Mouse (Mus musculus): ENCODE measurements at regions not wholly inside any gene's neighbourhood (a gene's known extent, or its start where the extent isn't known, plus 50 kb on each side); places are given as distances from the start of the nearest gene placed in this dataset.

- no peak for ATAC-seq
- Histone ChIP-seq H3K27me3 (ENCODE audit: control insufficient read depth, insufficient read depth, low read depth, low read length) (no peaks in the 10 kb centered on the region), H3K9ac (ENCODE audit: low read depth, low read length) (no peak overlapping the region), H3K36me3 (ENCODE audit: control insufficient read depth, insufficient read depth, low read length) (no peaks in the 10 kb centered on the region), H3K9me3 (replicated peaks; ENCODE audit: control insufficient read depth, low read length, poor library complexity, severe bottlenecking) (no peaks in the 10 kb centered on the region), H3K4me1 (ENCODE audit: control insufficient read depth, insufficient read depth, low read length) (no peaks in the 10 kb centered on the region), H3K4me2 (ENCODE audit: low read length) (no peak overlapping the region), H3K27ac (ENCODE audit: low read length) (no peak overlapping the region), H3K4me3 (ENCODE audit: low read depth, low read length) (no peak overlapping the region)
Measured at GRCm38 (mm10) chr6:110439509-110439908, 205.9 kb upstream of the Grm7 start.

- no peak overlapping the region for H3K27ac ChIP-seq (ENCODE audit: low read length)
- H3K4me3 ChIP-seq (ENCODE audit: low read depth, low read length) = no peak overlapping the region
- no peaks in the 10 kb centered on the region for H3K4me1 ChIP-seq (ENCODE audit: control insufficient read depth, insufficient read depth, low read length)
- 39% methylated on average over 1 of the region's 1 CpGs for WGBS
- no peak overlapping the region for H3K9ac ChIP-seq (ENCODE audit: low read depth, low read length)
- H3K4me2 ChIP-seq (ENCODE audit: low read length) = no peak overlapping the region
- ATAC-seq = no peak
- no peaks in the 10 kb centered on the region for H3K36me3 ChIP-seq (ENCODE audit: control insufficient read depth, insufficient read depth, low read length)
- H3K9me3 ChIP-seq (replicated peaks; ENCODE audit: control insufficient read depth, low read length, poor library complexity, severe bottlenecking) = no peaks in the 10 kb centered on the region
- no peaks in the 10 kb centered on the region for H3K27me3 ChIP-seq (ENCODE audit: control insufficient read depth, insufficient read depth, low read depth, low read length)
Measured at GRCm38 (mm10) chr6:110463370-110463769, 182.0 kb upstream of the Grm7 start.

GRCm38 (mm10) chr6:110467661-110468060, 177.7 kb upstream of the Grm7 start:
- H3K9ac ChIP-seq (ENCODE audit: low read depth, low read length) = no peak overlapping the region

GRCm38 (mm10) chr6:110505861-110506260, 139.5 kb upstream of the Grm7 start:
- no peaks in the 10 kb centered on the region for H3K4me1 ChIP-seq (ENCODE audit: control insufficient read depth, insufficient read depth, low read length)
- no peak overlapping the region for H3K9ac ChIP-seq (ENCODE audit: low read depth, low read length)
- no peaks in the 10 kb centered on the region for H3K36me3 ChIP-seq (ENCODE audit: control insufficient read depth, insufficient read depth, low read length)
- WGBS = 87% methylated on average over 2 of the region's 2 CpGs
- H3K9me3 ChIP-seq (replicated peaks; ENCODE audit: control insufficient read depth, low read length, poor library complexity, severe bottlenecking) = no peaks in the 10 kb centered on the region
- no peak overlapping the region for H3K4me3 ChIP-seq (ENCODE audit: low read depth, low read length)
- no peak overlapping the region for H3K27ac ChIP-seq (ENCODE audit: low read length)
- H3K27me3 ChIP-seq (ENCODE audit: control insufficient read depth, insufficient read depth, low read depth, low read length) = no peaks in the 10 kb centered on the region
- H3K4me2 ChIP-seq (ENCODE audit: low read length) = no peak overlapping the region
- ATAC-seq = no peak

More at GRCm38 (mm10) chr6:110467661-110468060, 177.7 kb upstream of the Grm7 start:
- no peak overlapping the region for H3K4me2 ChIP-seq (ENCODE audit: low read length)
- H3K36me3 ChIP-seq (ENCODE audit: control insufficient read depth, insufficient read depth, low read length) = no peaks in the 10 kb centered on the region
- no peak overlapping the region for H3K27ac ChIP-seq (ENCODE audit: low read length)
- no peaks in the 10 kb centered on the region for H3K4me1 ChIP-seq (ENCODE audit: control insufficient read depth, insufficient read depth, low read length)
- H3K9me3 ChIP-seq (replicated peaks; ENCODE audit: control insufficient read depth, low read length, poor library complexity, severe bottlenecking) = no peaks in the 10 kb centered on the region
- ATAC-seq = no peak
- no peaks in the 10 kb centered on the region for H3K27me3 ChIP-seq (ENCODE audit: control insufficient read depth, insufficient read depth, low read depth, low read length)
- H3K4me3 ChIP-seq (ENCODE audit: low read depth, low read length) = no peak overlapping the region

DNA sequence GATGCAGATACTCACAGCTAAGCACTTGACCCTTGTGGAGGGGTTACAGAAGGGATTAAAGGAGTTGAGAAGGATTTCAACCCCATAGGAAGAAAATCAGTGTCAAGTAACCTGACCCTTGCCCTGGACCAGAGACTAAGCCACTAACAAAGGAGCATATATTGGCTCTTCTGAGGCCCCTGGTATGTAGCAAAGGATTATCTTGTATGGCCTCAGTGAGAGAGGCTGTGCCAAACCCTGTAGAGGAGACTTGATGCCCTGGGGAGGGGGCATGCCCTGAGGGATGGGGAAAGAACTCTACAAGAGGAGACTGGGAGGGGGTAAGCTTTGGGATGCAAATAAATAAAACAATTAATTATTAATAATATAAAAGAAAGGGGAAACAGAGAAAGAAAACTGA, 134.9 kb upstream of the Grm7 start:
- H3K4me2 ChIP-seq (ENCODE audit: low read length) = no peak overlapping the region
- no peak for ATAC-seq
- no peaks in the 10 kb centered on the region for H3K27me3 ChIP-seq (ENCODE audit: control insufficient read depth, insufficient read depth, low read depth, low read length)
- H3K9me3 ChIP-seq (replicated peaks; ENCODE audit: control insufficient read depth, low read length, poor library complexity, severe bottlenecking) = no peaks in the 10 kb centered on the region
- H3K36me3 ChIP-seq (ENCODE audit: control insufficient read depth, insufficient read depth, low read length) = no peaks in the 10 kb centered on the region
- H3K4me3 ChIP-seq (ENCODE audit: low read depth, low read length) = no peak overlapping the region
- H3K9ac ChIP-seq (ENCODE audit: low read depth, low read length) = no peak overlapping the region
- no peak overlapping the region for H3K27ac ChIP-seq (ENCODE audit: low read length)
- H3K4me1 ChIP-seq (ENCODE audit: control insufficient read depth, insufficient read depth, low read length) = no peaks in the 10 kb centered on the region

- H3K36me3 ChIP-seq (ENCODE audit: control insufficient read depth, insufficient read depth, low read length) = no peaks in the 10 kb centered on the region
- no peak overlapping the region for H3K27ac ChIP-seq (ENCODE audit: low read length)
- no peaks in the 10 kb centered on the region for H3K9me3 ChIP-seq (replicated peaks; ENCODE audit: control insufficient read depth, low read length, poor library complexity, severe bottlenecking)
- no peak for ATAC-seq
- H3K4me3 ChIP-seq (ENCODE audit: low read depth, low read length) = no peak overlapping the region
- H3K4me2 ChIP-seq (ENCODE audit: low read length) = no peak overlapping the region
- 88% methylated on average over 4 of the region's 4 CpGs for WGBS
- H3K4me1 ChIP-seq (ENCODE audit: control insufficient read depth, insufficient read depth, low read length) = no peaks in the 10 kb centered on the region
- no peaks in the 10 kb centered on the region for H3K27me3 ChIP-seq (ENCODE audit: control insufficient read depth, insufficient read depth, low read depth, low read length)
- no peak overlapping the region for H3K9ac ChIP-seq (ENCODE audit: low read depth, low read length)
Measured at GRCm38 (mm10) chr6:110538731-110539191, 106.6 kb upstream of the Grm7 start.

- Histone ChIP-seq H3K36me3 (ENCODE audit: control insufficient read depth, insufficient read depth, low read length) (no peaks in the 10 kb centered on the region), H3K4me3 (ENCODE audit: low read depth, low read length) (no peak overlapping the region), H3K27ac (ENCODE audit: low read length) (no peak overlapping the region), H3K9me3 (replicated peaks; ENCODE audit: control insufficient read depth, low read length, poor library complexity, severe bottlenecking) (no peaks in the 10 kb centered on the region), H3K4me2 (ENCODE audit: low read length) (no peak overlapping the region), H3K9ac (ENCODE audit: low read depth, low read length) (no peak overlapping the region), H3K4me1 (ENCODE audit: control insufficient read depth, insufficient read depth, low read length) (no peaks in the 10 kb centered on the region), H3K27me3 (ENCODE audit: control insufficient read depth, insufficient read depth, low read depth, low read length) (no peaks in the 10 kb centered on the region)
- 66% methylated on average over 2 of the region's 2 CpGs for WGBS
- ATAC-seq = no peak
Measured at GRCm38 (mm10) chr6:110545542-110545941, 99.8 kb upstream of the Grm7 start.

GRCm38 (mm10) chr6:110554847-110555246, 90.5 kb upstream of the Grm7 start:
- Histone ChIP-seq H3K9me3 (replicated peaks; ENCODE audit: control insufficient read depth, low read length, poor library complexity, severe bottlenecking) (no peaks in the 10 kb centered on the region), H3K27me3 (ENCODE audit: control insufficient read depth, insufficient read depth, low read depth, low read length) (no peaks in the 10 kb centered on the region), H3K4me3 (ENCODE audit: low read depth, low read length) (no peak overlapping the region), H3K36me3 (ENCODE audit: control insufficient read depth, insufficient read depth, low read length) (no peaks in the 10 kb centered on the region), H3K4me2 (ENCODE audit: low read length) (no peak overlapping the region), H3K27ac (ENCODE audit: low read length) (no peak overlapping the region), H3K4me1 (ENCODE audit: control insufficient read depth, insufficient read depth, low read length) (no peaks in the 10 kb centered on the region), H3K9ac (ENCODE audit: low read depth, low read length) (no peak overlapping the region)
- 80% methylated on average over 3 of the region's 3 CpGs for WGBS
- no peak for ATAC-seq

DNA sequence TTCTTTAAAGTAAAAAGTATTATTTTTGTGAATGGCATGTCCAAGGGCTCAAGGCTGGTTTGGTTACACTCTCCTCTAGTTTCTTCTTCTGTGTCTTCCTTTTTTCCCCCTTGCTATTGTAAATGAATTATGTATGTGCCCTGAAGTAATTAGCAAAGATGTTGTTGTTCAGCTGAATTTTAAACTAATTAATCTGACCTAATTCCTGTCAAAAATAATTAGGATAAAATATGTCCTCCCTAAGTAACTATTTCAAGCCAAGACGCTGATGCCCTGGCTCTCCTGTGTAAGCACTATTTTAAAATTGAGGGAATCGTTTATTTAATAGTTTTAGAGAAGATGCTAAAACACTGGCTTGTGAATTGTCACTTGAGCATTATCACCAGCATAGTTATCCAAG, 85.7 kb upstream of the Grm7 start:
- Histone ChIP-seq H3K4me1 (ENCODE audit: control insufficient read depth, insufficient read depth, low read length) (peaks cover 3% of the 10 kb centered on the region), H3K4me2 (ENCODE audit: low read length) (no peak overlapping the region), H3K36me3 (ENCODE audit: control insufficient read depth, insufficient read depth, low read length) (no peaks in the 10 kb centered on the region), H3K27ac (ENCODE audit: low read length) (no peak overlapping the region), H3K9ac (ENCODE audit: low read depth, low read length) (no peak overlapping the region), H3K27me3 (ENCODE audit: control insufficient read depth, insufficient read depth, low read depth, low read length) (no peaks in the 10 kb centered on the region), H3K9me3 (replicated peaks; ENCODE audit: control insufficient read depth, low read length, poor library complexity, severe bottlenecking) (no peaks in the 10 kb centered on the region), H3K4me3 (ENCODE audit: low read depth, low read length) (no peak overlapping the region)
- ATAC-seq = no peak
- 73% methylated on average over 2 of the region's 2 CpGs for WGBS

DNA sequence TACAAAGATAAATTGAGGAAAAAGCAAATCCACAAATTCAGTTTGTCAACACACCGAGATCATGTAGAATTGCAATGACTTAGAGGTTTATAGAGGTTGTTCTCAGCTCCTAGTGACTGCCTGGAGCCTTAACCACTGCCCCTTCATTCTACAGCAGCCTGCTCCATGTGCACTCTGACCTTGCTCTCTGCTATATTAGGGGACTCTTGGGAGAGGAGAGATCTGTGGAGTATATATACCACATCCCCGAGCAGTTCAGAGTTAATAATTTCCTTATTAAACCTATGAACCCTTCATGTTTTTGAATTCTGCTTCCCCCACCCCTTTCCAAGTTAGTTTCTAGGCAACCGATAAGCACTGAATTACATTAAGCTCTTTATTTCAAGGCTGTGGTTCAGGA, 85.0 kb upstream of the Grm7 start:
- H3K36me3 ChIP-seq (ENCODE audit: control insufficient read depth, insufficient read depth, low read length) = no peaks in the 10 kb centered on the region
- no peak overlapping the region for H3K27ac ChIP-seq (ENCODE audit: low read length)
- peaks cover 3% of the 10 kb centered on the region for H3K4me1 ChIP-seq (ENCODE audit: control insufficient read depth, insufficient read depth, low read length)
- no peak overlapping the region for H3K4me3 ChIP-seq (ENCODE audit: low read depth, low read length)
- H3K4me2 ChIP-seq (ENCODE audit: low read length) = no peak overlapping the region
- peak; percentile 45; the same call in 1 of the 2 replicates for ATAC-seq
- H3K27me3 ChIP-seq (ENCODE audit: control insufficient read depth, insufficient read depth, low read depth, low read length) = no peaks in the 10 kb centered on the region
- no peak overlapping the region for H3K9ac ChIP-seq (ENCODE audit: low read depth, low read length)
- 59% methylated on average over 3 of the region's 3 CpGs for WGBS
- no peaks in the 10 kb centered on the region for H3K9me3 ChIP-seq (replicated peaks; ENCODE audit: control insufficient read depth, low read length, poor library complexity, severe bottlenecking)

Measured in midbrain, embryonic 16.5 days (tissue).